Mouse (Mus musculus): ENCODE data around the gene Pax6. TPM values are rescaled to one million over a fixed set of nuclear protein-coding genes. Genes with fewer than 3 reads are reported as not detected.
A peak's percentile ranks its signal among the peaks of the same experiment; 100 is the strongest.

Gene Pax6
- polyA plus RNA-seq, 1 experiment from 2014 or later: 2.5 TPM

DNA sequence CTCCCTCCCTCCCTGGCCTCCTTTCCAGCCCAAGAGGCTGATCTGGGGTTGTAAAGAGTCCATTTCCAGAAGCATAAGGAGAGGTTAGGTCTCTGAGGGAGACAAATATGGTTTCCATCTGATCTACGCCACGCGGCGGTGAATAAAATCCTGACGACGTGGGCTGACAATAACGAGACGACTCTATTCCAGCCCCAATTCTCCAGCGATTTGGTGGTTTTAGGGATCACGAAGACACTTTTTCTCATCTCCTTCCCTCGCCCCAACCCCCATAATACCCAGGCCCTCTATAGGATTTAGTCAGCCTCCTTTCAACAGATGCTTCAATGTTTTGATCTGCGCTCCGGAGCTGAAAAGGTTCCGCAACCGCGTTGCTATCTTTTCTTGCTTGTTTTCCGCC lies 19.3 kb downstream of the Pax6 start:
- no peaks in the 10 kb centered on the region for H3K9me3 ChIP-seq
- no peak overlapping the region for H3K27ac ChIP-seq
- peaks cover 12% of the 10 kb centered on the region; the same call in 1 of the 2 replicates for H3K4me1 ChIP-seq
- no peak overlapping the region for H3K9ac ChIP-seq
- peak overlapping the region; percentile 37; the same call in 1 of the 2 replicates for H3K4me2 ChIP-seq
- H3K4me3 ChIP-seq (replicated peaks): peak overlapping the region; percentile 6; the same call in 1 of the 2 replicates
- WGBS: 1% methylated on average over 17 of the region's 17 CpGs
- H3K36me3 ChIP-seq: no peaks in the 10 kb centered on the region
- H3K27me3 ChIP-seq (replicated peaks): peaks cover 83% of the 10 kb centered on the region
- no peak for ATAC-seq (ENCODE audit: insufficient read depth, low FRiP score, low read depth)

DNA sequence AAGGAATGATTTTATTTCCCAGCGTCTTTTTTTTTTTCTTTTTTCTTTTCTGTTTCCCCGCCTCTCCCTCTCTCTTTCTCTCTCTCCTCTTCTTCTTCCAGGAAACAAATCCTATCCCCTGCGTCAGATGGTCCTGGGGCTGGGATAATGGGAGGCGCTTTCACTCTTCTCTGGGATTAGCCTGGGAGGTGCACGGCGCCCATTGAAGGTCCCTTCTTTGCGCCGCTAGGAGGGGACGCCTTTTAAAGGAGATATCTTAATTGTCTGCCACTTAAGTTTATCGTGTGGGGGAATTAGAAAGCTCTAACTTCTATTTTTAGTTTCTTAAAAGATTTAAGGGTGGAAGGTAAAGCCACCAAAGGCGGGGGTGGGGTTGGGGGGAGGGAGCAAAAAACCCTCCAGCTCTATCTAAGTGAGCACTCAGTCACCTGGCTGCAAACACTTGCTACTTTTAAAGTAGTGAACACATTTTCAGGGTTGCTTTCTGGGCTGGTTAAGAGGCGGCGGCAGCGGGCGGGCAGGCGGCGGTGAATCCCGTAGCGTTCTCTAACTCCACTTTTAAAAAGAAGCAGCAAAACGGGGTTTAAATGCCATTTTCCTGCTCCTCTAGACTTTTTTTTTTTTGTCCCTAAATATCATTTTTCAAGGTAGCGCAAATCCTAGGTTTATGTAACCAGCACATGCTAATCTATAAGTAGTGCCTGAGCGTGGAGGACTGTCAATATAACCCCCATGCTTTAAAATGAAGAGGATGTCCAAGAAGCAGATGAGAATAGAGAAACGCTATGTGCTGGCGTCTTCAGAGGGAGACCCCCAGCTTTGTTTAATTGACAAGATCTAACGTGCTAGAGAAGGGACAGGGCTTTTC lies 20.0 kb downstream of the Pax6 start:
- Histone ChIP-seq H3K4me1 (peaks cover 12% of the 10 kb centered on the region; the same call in 1 of the 2 replicates), H3K9ac (no peak overlapping the region), H3K4me2 (0 out of 2 replicates have a peak overlapping the region, but pooled peaks have one; percentile 37), H3K9me3 (no peaks in the 10 kb centered on the region), H3K36me3 (no peaks in the 10 kb centered on the region), H3K27ac (no peak overlapping the region), H3K27me3 (replicated peaks) (peaks cover 83% of the 10 kb centered on the region), H3K4me3 (replicated peaks) (peak overlapping the region; percentile 6; the same call in 1 of the 2 replicates)
- ATAC-seq (ENCODE audit: insufficient read depth, low FRiP score, low read depth): no peak
- WGBS: 3% methylated on average over 25 of the region's 25 CpGs

DNA sequence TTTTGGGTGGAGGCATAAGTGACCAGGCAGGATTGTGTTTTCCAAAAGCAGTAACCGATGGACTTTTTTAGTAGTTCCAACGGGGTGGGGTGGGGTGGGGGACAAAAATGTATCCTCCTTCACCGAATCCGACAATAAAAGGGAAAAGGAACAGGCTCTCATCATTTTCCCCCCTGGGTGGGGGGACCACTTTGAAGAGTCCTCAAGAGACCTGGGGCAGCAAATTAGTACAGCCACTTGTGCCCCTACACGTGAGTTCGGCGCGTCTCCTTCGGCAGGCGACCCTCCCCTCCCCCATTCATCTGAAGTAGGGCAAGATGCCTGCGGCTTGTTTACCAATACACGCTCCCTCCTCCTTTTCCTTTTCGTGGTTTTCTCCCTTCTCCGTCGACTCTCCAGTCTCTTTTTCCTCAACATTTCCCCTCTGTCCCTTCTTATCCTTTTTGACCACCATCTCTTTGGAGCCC lies 20.6 kb downstream of the Pax6 start:
- Histone ChIP-seq H3K4me2 (no peak overlapping the region), H3K4me1 (peaks cover 12% of the 10 kb centered on the region; the same call in 1 of the 2 replicates), H3K27ac (no peak overlapping the region), H3K9me3 (no peaks in the 10 kb centered on the region), H3K9ac (no peak overlapping the region), H3K27me3 (replicated peaks) (peaks cover 80% of the 10 kb centered on the region), H3K4me3 (replicated peaks) (no peak overlapping the region), H3K36me3 (no peaks in the 10 kb centered on the region)
- WGBS: 2% methylated on average over 15 of the region's 15 CpGs
- no peak for ATAC-seq (ENCODE audit: insufficient read depth, low FRiP score, low read depth)

DNA sequence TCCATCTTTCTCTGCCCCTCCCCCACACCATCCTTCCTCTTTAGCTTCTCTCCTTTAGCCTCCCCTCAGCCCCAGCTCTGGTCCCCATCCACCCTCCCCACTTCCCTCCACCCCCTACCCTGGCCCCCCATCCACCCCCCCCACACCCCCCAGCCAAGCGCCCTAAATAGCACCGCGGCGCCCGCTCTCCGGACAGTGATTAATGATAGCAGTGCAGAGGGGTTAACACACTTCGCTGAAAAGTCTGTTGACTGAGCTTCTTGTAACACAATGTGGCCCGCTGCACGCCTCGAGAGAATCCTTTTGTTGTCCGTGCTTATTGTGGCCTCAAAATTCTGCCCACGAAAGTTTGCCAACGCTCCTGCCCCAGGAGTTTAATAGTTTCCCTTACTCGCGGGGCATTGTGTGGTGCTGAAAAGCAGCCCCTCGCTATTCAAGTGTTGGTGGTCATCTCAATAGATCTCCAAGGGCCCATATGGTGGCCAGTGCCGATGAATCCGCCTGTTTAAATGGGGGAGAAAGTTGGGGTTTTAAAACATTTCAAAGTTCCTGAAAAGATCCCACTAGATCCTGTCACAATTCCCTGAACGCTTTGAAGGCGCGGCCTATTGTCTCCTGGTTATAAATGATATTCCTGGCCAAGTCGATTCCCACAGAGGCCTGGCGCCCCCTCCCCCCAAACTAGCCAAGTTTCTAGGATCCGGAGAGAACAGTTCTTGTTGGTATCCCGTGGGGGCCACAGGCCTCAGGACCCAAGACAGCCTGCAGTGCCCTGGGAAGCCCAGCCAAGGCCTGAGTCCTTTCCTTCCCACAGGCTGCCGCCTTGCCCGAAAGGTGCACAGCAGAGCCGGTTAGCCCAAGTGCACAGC lies 21.3 kb downstream of the Pax6 start:
- Histone ChIP-seq H3K27me3 (replicated peaks) (peaks cover 78% of the 10 kb centered on the region), H3K4me2 (no peak overlapping the region), H3K9me3 (no peaks in the 10 kb centered on the region), H3K27ac (no peak overlapping the region), H3K4me3 (replicated peaks) (no peak overlapping the region), H3K9ac (no peak overlapping the region), H3K4me1 (peaks cover 12% of the 10 kb centered on the region; the same call in 1 of the 2 replicates), H3K36me3 (no peaks in the 10 kb centered on the region)
- no peak for ATAC-seq (ENCODE audit: insufficient read depth, low FRiP score, low read depth)
- 5% methylated on average over 28 of the region's 28 CpGs for WGBS

DNA sequence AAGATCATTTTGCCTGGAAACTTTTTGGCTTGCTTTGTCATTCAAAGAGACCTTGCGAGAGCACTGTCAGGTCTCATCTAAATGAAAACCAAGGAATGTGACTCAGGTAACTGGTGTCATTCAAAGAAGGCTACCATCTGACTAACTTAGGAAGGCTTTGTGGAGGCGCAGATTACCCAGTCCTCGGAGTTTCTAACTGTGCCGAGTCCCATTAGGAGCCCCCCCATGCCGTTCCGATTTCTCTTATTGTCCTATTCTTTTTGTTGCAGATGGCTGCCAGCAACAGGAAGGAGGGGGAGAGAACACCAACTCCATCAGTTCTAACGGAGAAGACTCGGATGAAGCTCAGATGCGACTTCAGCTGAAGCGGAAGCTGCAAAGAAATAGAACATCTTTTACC lies 22.6 kb downstream of the Pax6 start:
- no peaks in the 10 kb centered on the region for H3K9me3 ChIP-seq
- H3K27me3 ChIP-seq (replicated peaks): peaks cover 65% of the 10 kb centered on the region
- 15% methylated on average over 10 of the region's 10 CpGs for WGBS

DNA sequence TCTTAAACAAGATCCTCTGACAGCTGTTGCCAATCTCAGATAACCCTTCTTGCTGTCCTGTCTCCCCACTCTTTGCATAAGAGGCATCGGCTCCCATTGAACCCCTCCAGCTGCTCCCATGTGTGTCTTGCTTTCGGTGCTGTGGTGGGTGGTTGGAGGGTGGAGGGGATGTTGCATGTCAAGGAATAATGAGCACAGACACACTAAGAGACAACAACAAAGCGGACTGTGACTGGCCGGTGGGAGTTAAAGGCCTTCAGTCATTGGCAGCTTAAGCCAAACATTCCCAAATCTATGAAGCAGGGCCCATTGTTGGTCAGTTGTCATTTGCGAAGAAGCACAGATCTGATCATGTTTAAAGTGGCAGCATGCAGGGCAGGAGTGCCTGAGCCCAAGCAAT lies 29.0 kb downstream of the Pax6 start:
- Histone ChIP-seq H3K27ac (no peak overlapping the region), H3K4me3 (replicated peaks) (no peak overlapping the region), H3K9me3 (no peaks in the 10 kb centered on the region), H3K4me1 (no peaks in the 10 kb centered on the region), H3K9ac (no peak overlapping the region), H3K36me3 (no peaks in the 10 kb centered on the region), H3K27me3 (replicated peaks) (peaks cover 10% of the 10 kb centered on the region), H3K4me2 (no peak overlapping the region)
- 78% methylated on average over 5 of the region's 5 CpGs for WGBS
- ATAC-seq (ENCODE audit: insufficient read depth, low FRiP score, low read depth): no peak

More for the DNA sequence above, 22.6 kb downstream of the Pax6 start:
- H3K9ac ChIP-seq: no peak overlapping the region
- ATAC-seq (ENCODE audit: insufficient read depth, low FRiP score, low read depth): no peak
- H3K4me1 ChIP-seq: peaks cover 12% of the 10 kb centered on the region; the same call in 1 of the 2 replicates
- H3K4me3 ChIP-seq (replicated peaks): no peak overlapping the region
- no peak overlapping the region for H3K27ac ChIP-seq
- no peaks in the 10 kb centered on the region for H3K36me3 ChIP-seq
- no peak overlapping the region for H3K4me2 ChIP-seq

DNA sequence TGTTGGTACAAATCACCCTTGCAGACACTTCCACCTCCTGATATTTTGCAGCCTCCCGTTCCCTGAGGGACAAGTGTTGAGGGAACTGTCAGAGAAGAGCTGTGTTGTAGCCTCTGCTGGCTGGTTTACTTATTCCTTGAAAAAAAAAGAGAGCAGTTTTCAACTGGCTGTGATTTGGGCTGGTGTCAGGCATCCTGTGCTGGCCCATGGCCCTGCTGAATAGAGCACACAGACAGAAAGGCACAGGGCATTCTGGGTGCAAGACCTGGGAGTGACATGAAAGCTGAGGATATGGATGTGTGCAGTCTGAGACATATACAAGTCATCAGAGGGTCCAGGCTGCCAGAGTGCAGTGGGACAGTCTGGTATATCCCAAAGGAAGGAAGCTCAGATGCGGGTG lies 29.9 kb downstream of the Pax6 start:
- no peak overlapping the region for H3K9ac ChIP-seq
- no peak overlapping the region for H3K27ac ChIP-seq
- 0 out of 2 replicates have a peak, but pooled peaks cover 3% of the 10 kb centered on the region for H3K27me3 ChIP-seq (replicated peaks)
- no peak overlapping the region for H3K4me3 ChIP-seq (replicated peaks)
- no peak for ATAC-seq (ENCODE audit: insufficient read depth, low FRiP score, low read depth)
- WGBS: 85% methylated on average over 2 of the region's 2 CpGs
- H3K4me1 ChIP-seq: no peaks in the 10 kb centered on the region
- no peaks in the 10 kb centered on the region for H3K9me3 ChIP-seq
- H3K36me3 ChIP-seq: no peaks in the 10 kb centered on the region
- no peak overlapping the region for H3K4me2 ChIP-seq

DNA sequence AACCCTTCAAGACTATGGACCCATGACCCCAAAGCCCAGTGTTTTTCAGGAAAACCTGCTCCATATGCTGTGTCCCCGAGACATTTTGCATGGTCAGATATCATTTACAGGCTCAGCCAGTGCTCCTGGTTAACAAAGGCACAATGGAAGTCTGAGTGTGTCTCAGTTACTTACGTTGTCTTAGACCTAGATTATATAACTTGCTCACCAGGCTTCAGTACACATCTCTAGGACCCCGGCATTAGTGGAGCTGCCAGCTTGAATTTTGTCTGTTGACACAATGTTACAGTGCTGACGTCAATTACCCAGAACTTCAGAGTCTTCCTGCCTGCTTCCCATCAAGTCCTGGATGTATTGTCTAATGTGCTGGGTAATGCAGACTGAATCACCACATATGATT lies 33.1 kb downstream of the Pax6 start:
- H3K27ac ChIP-seq: no peak overlapping the region
- H3K4me3 ChIP-seq (replicated peaks): no peak overlapping the region
- H3K27me3 ChIP-seq (replicated peaks): no peaks in the 10 kb centered on the region
- no peak overlapping the region for H3K4me2 ChIP-seq
- no peaks in the 10 kb centered on the region for H3K36me3 ChIP-seq
- no peaks in the 10 kb centered on the region for H3K9me3 ChIP-seq
- no peak overlapping the region for H3K9ac ChIP-seq
- ATAC-seq (ENCODE audit: insufficient read depth, low FRiP score, low read depth): no peak
- WGBS: 58% methylated on average over 4 of the region's 4 CpGs
- H3K4me1 ChIP-seq: no peaks in the 10 kb centered on the region

DNA sequence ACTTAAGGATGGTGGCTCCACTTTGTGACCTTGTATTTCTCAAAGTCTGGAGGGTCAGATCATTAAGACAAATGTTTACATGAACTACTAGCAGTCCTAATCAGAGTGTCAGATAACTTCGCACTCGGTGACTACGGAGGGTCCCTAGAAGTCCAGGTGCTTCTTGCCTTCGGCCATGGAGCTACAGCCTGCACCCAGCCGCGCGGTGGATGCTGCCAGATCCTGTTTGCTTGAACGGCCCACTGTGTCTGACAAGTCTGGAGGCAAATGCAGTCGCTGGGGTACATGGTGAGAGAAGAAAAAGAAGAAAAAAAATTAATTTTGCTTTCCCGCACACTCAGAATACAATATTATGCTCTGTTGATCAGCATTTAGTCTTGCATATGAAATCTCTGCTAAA lies 33.9 kb downstream of the Pax6 start:
- no peak overlapping the region for H3K27ac ChIP-seq
- no peaks in the 10 kb centered on the region for H3K9me3 ChIP-seq
- no peak for ATAC-seq (ENCODE audit: insufficient read depth, low FRiP score, low read depth)
- no peak overlapping the region for H3K4me2 ChIP-seq
- H3K4me3 ChIP-seq (replicated peaks): no peak overlapping the region
- no peaks in the 10 kb centered on the region for H3K27me3 ChIP-seq (replicated peaks)
- H3K4me1 ChIP-seq: no peaks in the 10 kb centered on the region
- H3K36me3 ChIP-seq: no peaks in the 10 kb centered on the region
- H3K9ac ChIP-seq: no peak overlapping the region
- WGBS: 56% methylated on average over 10 of the region's 10 CpGs

DNA sequence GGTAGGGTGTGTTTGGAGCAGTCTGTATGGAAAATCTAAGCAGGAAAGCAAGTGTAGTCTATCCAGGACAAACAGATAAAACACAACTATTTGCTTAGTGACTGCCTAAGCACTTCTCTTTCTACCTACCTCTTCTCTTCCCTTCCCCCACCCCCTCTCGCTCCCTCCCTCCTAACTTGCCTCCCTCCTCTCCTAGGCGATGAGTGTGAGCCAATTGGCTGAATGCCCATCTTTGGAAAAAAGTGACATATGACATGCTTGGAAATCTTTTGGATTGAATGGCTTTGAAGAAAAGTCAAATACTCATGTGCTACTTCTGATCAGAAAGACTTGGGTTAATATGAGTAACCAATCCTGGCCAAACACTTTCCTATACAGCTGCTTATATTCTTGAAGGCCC lies 36.6 kb downstream of the Pax6 start:
- no peak overlapping the region for H3K27ac ChIP-seq
- H3K4me3 ChIP-seq (replicated peaks): no peak overlapping the region
- ATAC-seq (ENCODE audit: insufficient read depth, low FRiP score, low read depth): no peak
- WGBS: 79% methylated on average over 2 of the region's 2 CpGs
- no peaks in the 10 kb centered on the region for H3K36me3 ChIP-seq
- no peaks in the 10 kb centered on the region for H3K9me3 ChIP-seq
- no peak overlapping the region for H3K9ac ChIP-seq
- no peaks in the 10 kb centered on the region for H3K27me3 ChIP-seq (replicated peaks)
- no peak overlapping the region for H3K4me2 ChIP-seq
- H3K4me1 ChIP-seq: no peaks in the 10 kb centered on the region

DNA sequence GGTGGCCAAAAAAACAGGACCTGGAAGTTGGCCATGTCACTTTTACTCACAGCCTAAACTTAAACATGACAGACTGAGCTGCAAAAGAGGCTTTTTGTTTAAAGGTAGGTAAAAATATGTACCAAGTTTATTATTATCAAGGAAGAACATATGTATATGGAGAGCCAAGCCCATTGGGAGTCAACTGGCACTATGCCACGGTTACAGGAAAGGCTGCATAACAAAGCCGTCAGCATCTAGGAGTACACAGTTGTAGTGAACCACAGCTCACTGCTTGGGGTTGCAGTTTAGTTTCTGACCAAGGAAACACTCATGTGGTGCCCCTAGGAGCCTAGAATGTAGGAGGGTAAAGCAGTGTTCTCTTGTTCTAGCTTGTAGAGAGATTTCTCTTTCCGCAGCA lies 40.4 kb downstream of the Pax6 start:
- no peak overlapping the region for H3K4me2 ChIP-seq
- H3K9me3 ChIP-seq: no peaks in the 10 kb centered on the region
- no peaks in the 10 kb centered on the region for H3K27me3 ChIP-seq (replicated peaks)
- H3K4me1 ChIP-seq: no peaks in the 10 kb centered on the region
- WGBS: 87% methylated on average over 3 of the region's 3 CpGs
- no peak overlapping the region for H3K9ac ChIP-seq
- no peak overlapping the region for H3K27ac ChIP-seq
- H3K4me3 ChIP-seq (replicated peaks): no peak overlapping the region
- ATAC-seq (ENCODE audit: insufficient read depth, low FRiP score, low read depth): no peak
- no peaks in the 10 kb centered on the region for H3K36me3 ChIP-seq

DNA sequence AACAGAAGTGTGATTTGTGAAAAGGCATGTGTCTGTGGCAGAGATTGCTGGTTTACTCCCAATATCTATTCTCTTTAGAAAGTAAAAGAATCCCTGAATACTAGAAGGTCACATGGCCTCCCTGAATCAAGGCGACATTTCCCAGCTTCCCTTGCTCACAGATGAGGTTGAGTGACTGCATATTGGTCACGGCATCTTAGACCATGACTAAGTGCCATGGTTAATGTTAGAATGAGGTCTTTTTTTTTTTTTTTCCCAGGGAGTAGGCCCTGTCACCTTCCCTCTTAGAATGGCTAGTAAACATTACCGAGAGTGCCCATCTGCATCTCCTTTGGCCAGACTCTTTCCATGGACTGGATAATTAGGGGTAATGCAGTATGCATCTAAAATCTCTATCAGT lies 41.8 kb downstream of the Pax6 start:
- Histone ChIP-seq H3K4me2 (no peak overlapping the region), H3K4me3 (replicated peaks) (no peak overlapping the region), H3K27me3 (replicated peaks) (no peaks in the 10 kb centered on the region), H3K9me3 (no peaks in the 10 kb centered on the region), H3K36me3 (no peaks in the 10 kb centered on the region), H3K4me1 (no peaks in the 10 kb centered on the region), H3K27ac (no peak overlapping the region), H3K9ac (no peak overlapping the region)
- no peak for ATAC-seq (ENCODE audit: insufficient read depth, low FRiP score, low read depth)
- WGBS: 85% methylated on average over 3 of the region's 3 CpGs

Data from stomach, embryonic 15.5 days (tissue).